Mouse (Mus musculus): Measurements from ENCODE around the gene Bmpr2. TPM values are rescaled to one million over a fixed set of nuclear protein-coding genes. Genes with fewer than 3 reads are reported as not detected.

Bmpr2 gene
- polyA plus RNA-seq, 1 experiment from 2014 or later = 4.4 TPM

- no peaks in the 10 kb centered on the region for H3K9me3 ChIP-seq (replicated peaks)
- H3K4me1 ChIP-seq = no peaks in the 10 kb centered on the region
- H3K4me3 ChIP-seq = no peak overlapping the region
- no peaks in the 10 kb centered on the region for H3K36me3 ChIP-seq
- no peaks in the 10 kb centered on the region for H3K27me3 ChIP-seq (ENCODE audit: low read depth, poor library complexity, severe bottlenecking)
- DNase-seq (ENCODE audit: low spot score) = no peak
- 48% methylated on average over 2 of the region's 2 CpGs for WGBS
- no peak overlapping the region for H3K27ac ChIP-seq (replicated peaks)
Measured at GRCm38 (mm10) chr1:59907700-59908099, 144.5 kb downstream of the Bmpr2 start.

DNA sequence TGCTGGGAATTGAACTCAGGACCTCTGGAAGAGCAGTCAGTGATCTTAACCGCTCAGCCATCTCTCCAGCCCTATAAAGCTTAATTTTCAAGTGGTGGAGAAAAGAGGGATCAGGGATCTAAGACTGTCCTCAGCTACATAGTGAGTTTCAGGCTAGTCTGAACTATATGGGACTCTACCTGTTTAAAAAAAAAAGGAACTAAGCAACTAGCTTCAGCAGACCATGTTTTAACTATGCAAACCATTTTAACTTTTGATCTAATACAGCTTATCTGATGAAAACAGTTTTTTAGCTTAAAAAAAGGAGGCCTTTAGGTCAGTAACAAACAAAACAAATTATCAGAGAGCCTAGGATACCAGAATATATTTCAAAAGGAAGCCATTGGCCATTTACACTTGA is 147.7 kb downstream of the Bmpr2 start:
- H3K27me3 ChIP-seq (ENCODE audit: low read depth, poor library complexity, severe bottlenecking) = no peaks in the 10 kb centered on the region
- 100% methylated on average over 1 of the region's 1 CpGs for WGBS

DNA sequence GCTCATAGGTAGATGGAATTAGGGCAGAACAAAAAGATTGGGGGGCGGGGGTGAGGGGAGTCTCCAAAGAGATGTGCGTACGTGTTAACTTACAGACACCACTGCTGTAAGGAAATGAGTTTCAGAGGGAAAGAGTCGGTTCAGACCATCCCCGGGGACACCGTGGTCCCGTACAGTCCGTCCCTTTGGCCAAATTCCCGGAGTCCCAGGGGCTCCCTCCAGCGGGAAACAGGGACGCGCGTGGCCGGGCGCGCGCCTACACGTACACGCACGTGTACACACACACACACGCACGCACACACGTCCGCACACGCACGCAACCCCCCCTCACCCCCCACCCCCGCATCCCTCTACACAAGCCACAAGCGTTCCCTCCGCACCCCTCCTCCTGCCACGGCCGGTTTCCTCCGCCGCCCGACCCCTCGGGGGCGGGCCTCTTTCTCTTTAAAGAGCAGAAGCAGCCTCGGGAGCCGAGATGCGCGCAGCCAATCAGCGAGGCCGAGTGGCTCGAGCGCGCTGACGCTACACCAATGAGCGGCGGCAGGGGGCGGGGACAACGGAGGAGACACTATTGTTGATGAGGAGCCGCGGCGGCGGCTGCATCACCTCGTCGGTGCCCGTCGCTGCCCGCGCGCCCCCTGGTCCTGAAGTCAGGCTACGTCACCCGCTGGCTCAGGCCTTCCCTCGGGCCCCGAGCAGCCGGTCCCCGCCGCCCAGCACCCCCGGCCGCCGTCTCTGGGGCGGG is 149.4 kb downstream of the Bmpr2 start, which contains the start of gene Fam117b:
TSS of gene Fam117b (plus strand) at position 594 of the 745 bp plus-strand sequence.
- Histone ChIP-seq H3K36me3 (0 out of 2 replicates have a peak, but pooled peaks cover 4% of the 10 kb centered on the region), H3K9me3 (replicated peaks) (no peaks in the 10 kb centered on the region), H3K4me1 (peaks cover 25% of the 10 kb centered on the region), H3K27ac (replicated peaks) (peak within 1 kb of the TSS; percentile 99), H3K4me3 (peak within 1 kb of the TSS; percentile 99), H3K27me3 (ENCODE audit: low read depth, poor library complexity, severe bottlenecking) (no peaks in the 10 kb centered on the region)
- WGBS = under 1% methylated on average over 72 of the region's 72 CpGs
- peak; percentile 98 for DNase-seq (ENCODE audit: low spot score)

More for the DNA sequence above, 147.7 kb downstream of the Bmpr2 start:
- H3K27ac ChIP-seq (replicated peaks) = no peak overlapping the region
- peaks cover 22% of the 10 kb centered on the region for H3K4me1 ChIP-seq
- no peak overlapping the region for H3K4me3 ChIP-seq
- H3K36me3 ChIP-seq = 0 out of 2 replicates have a peak, but pooled peaks cover 4% of the 10 kb centered on the region
- no peak for DNase-seq (ENCODE audit: low spot score)
- H3K9me3 ChIP-seq (replicated peaks) = no peaks in the 10 kb centered on the region

GRCm38 (mm10) chr1:59913195-59913868 is 150.1 kb downstream of the Bmpr2 start:
- under 1% methylated on average over 98 of the region's 98 CpGs for WGBS
- Histone ChIP-seq H3K4me1 (peaks cover 25% of the 10 kb centered on the region), H3K9me3 (replicated peaks) (no peaks in the 10 kb centered on the region), H3K4me3 (peak overlapping the region; percentile 99), H3K27me3 (ENCODE audit: low read depth, poor library complexity, severe bottlenecking) (no peaks in the 10 kb centered on the region), H3K36me3 (0 out of 2 replicates have a peak, but pooled peaks cover 4% of the 10 kb centered on the region), H3K27ac (replicated peaks) (peak overlapping the region; percentile 99)
- DNase-seq (ENCODE audit: low spot score) = peak; percentile 56

GRCm38 (mm10) chr1:59913869-59914225 is 150.6 kb downstream of the Bmpr2 start:
- Histone ChIP-seq H3K36me3 (0 out of 2 replicates have a peak, but pooled peaks cover 4% of the 10 kb centered on the region), H3K4me3 (peak overlapping the region; percentile 99), H3K4me1 (peaks cover 25% of the 10 kb centered on the region), H3K27ac (replicated peaks) (peak overlapping the region; percentile 99), H3K27me3 (ENCODE audit: low read depth, poor library complexity, severe bottlenecking) (no peaks in the 10 kb centered on the region), H3K9me3 (replicated peaks) (no peaks in the 10 kb centered on the region)
- DNase-seq (ENCODE audit: low spot score) = no peak
- 6% methylated on average over 12 of the region's 12 CpGs for WGBS

DNA sequence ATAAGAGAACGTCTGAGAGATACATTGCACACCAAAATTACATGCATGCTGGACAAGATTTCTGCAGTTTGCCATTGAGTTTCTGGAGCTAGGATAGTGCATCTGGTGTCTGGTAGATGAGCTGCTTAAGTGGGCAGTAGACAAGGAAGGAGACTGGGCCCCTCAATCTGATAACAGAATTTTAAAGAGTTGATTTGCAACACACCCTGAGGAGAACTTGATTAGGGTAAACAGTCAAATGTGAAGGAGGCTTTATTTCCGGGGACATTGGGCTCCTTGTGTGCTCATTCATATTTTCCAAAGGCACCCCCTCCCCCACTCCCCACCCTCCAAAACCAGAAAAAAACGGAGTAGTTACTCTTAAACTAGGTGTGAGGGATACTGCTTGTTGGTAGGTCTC is 151.6 kb downstream of the Bmpr2 start:
- WGBS = 80% methylated on average over 3 of the region's 3 CpGs
- Histone ChIP-seq H3K4me3 (peak overlapping the region; percentile 99), H3K9me3 (replicated peaks) (no peaks in the 10 kb centered on the region)

GRCm38 (mm10) chr1:59915843-59916610 is 152.8 kb downstream of the Bmpr2 start:
- Histone ChIP-seq H3K4me1 (peaks cover 25% of the 10 kb centered on the region), H3K4me3 (no peak overlapping the region), H3K27me3 (ENCODE audit: low read depth, poor library complexity, severe bottlenecking) (no peaks in the 10 kb centered on the region), H3K9me3 (replicated peaks) (no peaks in the 10 kb centered on the region), H3K27ac (replicated peaks) (no peak overlapping the region), H3K36me3 (0 out of 2 replicates have a peak, but pooled peaks cover 4% of the 10 kb centered on the region)
- 84% methylated on average over 10 of the region's 10 CpGs for WGBS
- DNase-seq (ENCODE audit: low spot score) = no peak

More for the DNA sequence above, 151.6 kb downstream of the Bmpr2 start:
- Histone ChIP-seq H3K36me3 (0 out of 2 replicates have a peak, but pooled peaks cover 4% of the 10 kb centered on the region), H3K4me1 (peaks cover 25% of the 10 kb centered on the region), H3K27me3 (ENCODE audit: low read depth, poor library complexity, severe bottlenecking) (no peaks in the 10 kb centered on the region), H3K27ac (replicated peaks) (no peak overlapping the region)
- DNase-seq (ENCODE audit: low spot score) = no peak

- Histone ChIP-seq H3K27me3 (ENCODE audit: low read depth, poor library complexity, severe bottlenecking) (no peaks in the 10 kb centered on the region), H3K27ac (replicated peaks) (no peak overlapping the region), H3K36me3 (0 out of 2 replicates have a peak, but pooled peaks cover 4% of the 10 kb centered on the region), H3K4me3 (no peak overlapping the region), H3K9me3 (replicated peaks) (no peaks in the 10 kb centered on the region), H3K4me1 (peaks cover 25% of the 10 kb centered on the region)
- WGBS = 86% methylated on average over 3 of the region's 3 CpGs
- no peak for DNase-seq (ENCODE audit: low spot score)
Measured at GRCm38 (mm10) chr1:59917401-59917800, 154.2 kb downstream of the Bmpr2 start.

DNA sequence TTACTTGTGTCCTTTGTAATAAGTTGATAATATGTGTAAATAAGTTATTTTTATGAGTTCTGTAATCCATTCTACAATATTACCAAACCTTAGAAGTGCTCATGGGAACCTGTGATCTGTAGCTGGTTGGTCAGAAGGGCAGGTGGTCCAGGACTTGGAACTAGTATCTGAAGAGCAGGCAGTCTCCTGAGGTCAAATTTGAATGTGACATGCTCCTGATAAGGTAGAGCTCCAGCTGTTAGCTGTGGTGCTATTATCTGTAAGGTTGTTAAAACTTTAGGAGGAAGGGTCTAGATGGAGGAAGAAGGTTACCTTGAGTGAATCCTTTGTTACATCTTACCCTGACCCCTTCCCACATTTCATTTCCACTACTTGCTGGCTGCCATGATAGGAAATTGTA is 154.9 kb downstream of the Bmpr2 start:
- no peak for DNase-seq (ENCODE audit: low spot score)
- H3K4me1 ChIP-seq = peaks cover 25% of the 10 kb centered on the region
- no peak overlapping the region for H3K4me3 ChIP-seq
- H3K27me3 ChIP-seq (ENCODE audit: low read depth, poor library complexity, severe bottlenecking) = no peaks in the 10 kb centered on the region
- no peaks in the 10 kb centered on the region for H3K9me3 ChIP-seq (replicated peaks)
- no peak overlapping the region for H3K27ac ChIP-seq (replicated peaks)
- 0 out of 2 replicates have a peak, but pooled peaks cover 4% of the 10 kb centered on the region for H3K36me3 ChIP-seq

- Histone ChIP-seq H3K4me1 (peaks cover 8% of the 10 kb centered on the region; the same call in 1 of the 2 replicates), H3K27me3 (ENCODE audit: low read depth, poor library complexity, severe bottlenecking) (no peaks in the 10 kb centered on the region), H3K27ac (replicated peaks) (no peak overlapping the region), H3K36me3 (no peaks in the 10 kb centered on the region), H3K4me3 (no peak overlapping the region), H3K9me3 (replicated peaks) (no peaks in the 10 kb centered on the region)
- 81% methylated on average over 1 of the region's 1 CpGs for WGBS
- no peak for DNase-seq (ENCODE audit: low spot score)
Measured at GRCm38 (mm10) chr1:59923201-59923600, 160.0 kb downstream of the Bmpr2 start.

DNA sequence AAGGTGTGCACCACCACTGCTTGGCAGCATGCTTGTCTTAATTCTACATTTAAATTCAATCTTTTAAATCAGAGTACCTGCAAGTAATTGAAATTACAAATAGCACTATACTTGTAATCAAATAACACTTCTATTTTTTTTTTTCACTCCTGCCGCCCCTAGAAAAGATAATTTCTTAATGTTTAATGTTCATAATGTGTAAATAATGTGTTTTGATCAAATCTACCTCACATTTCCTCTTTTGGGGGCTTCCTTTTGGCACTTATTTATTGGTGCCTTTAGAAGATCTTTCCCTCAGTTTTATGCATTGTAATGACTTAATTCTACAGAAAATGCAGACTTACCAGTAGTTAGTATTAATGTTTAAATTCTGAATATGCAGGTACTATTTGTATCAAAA is 160.5 kb downstream of the Bmpr2 start:
- WGBS = 94% methylated on average over 1 of the region's 1 CpGs
- no peak overlapping the region for H3K27ac ChIP-seq (replicated peaks)
- peaks cover 8% of the 10 kb centered on the region; the same call in 1 of the 2 replicates for H3K4me1 ChIP-seq
- H3K36me3 ChIP-seq = no peaks in the 10 kb centered on the region
- no peak for DNase-seq (ENCODE audit: low spot score)
- H3K4me3 ChIP-seq = no peak overlapping the region
- H3K9me3 ChIP-seq (replicated peaks) = no peaks in the 10 kb centered on the region
- H3K27me3 ChIP-seq (ENCODE audit: low read depth, poor library complexity, severe bottlenecking) = no peaks in the 10 kb centered on the region

DNA sequence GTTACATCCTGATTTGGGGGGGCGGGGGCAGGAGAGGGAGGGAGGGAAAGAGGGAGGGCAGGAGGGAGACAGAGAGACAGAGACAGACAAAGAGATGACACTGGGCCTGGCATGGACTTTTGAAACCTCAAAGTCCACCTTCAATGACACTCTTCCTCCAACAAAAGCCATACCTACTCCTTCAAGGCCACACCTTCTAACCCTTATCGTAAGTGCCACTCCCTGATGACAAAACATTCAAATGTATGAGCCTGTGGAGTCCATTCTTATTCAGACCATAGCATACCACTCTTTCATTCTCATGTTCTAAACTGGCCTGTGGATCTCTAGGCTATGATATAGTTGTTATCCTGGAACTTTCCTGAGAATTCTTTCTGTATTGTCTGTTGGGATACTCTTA is 161.2 kb downstream of the Bmpr2 start:
- no peak for DNase-seq (ENCODE audit: low spot score)
- H3K36me3 ChIP-seq = no peaks in the 10 kb centered on the region
- no peak overlapping the region for H3K27ac ChIP-seq (replicated peaks)
- H3K9me3 ChIP-seq (replicated peaks) = no peaks in the 10 kb centered on the region
- WGBS = 89% methylated on average over 2 of the region's 2 CpGs
- H3K27me3 ChIP-seq (ENCODE audit: low read depth, poor library complexity, severe bottlenecking) = no peaks in the 10 kb centered on the region
- no peak overlapping the region for H3K4me3 ChIP-seq
- peaks cover 8% of the 10 kb centered on the region; the same call in 1 of the 2 replicates for H3K4me1 ChIP-seq
